8 mouse cellular contexts compared by ENCODE assay signal in genomic region chr17:46030731-46031620, GRCm38 (mm10). TPM values are rescaled to one million over a fixed set of nuclear protein-coding genes. Genes with fewer than 3 reads are reported as not detected.
A peak's percentile ranks its signal among the peaks of the same experiment; 100 is the strongest.
DNase-seq lines count a peak whose midpoint lies in the region; ATAC-seq lines count a peak whose summit lies in the region.

No protein-coding gene starts in this region.

- under 1% methylated on average over 86 of the region's 92 CpGs for WGBS in forebrain, embryonic 11.5 days
- under 1% methylated on average over 84 of the region's 92 CpGs for WGBS in heart, embryonic 16.5 days

- no peaks in the 10 kb centered on the region for H3K36me3 ChIP-seq in forebrain, embryonic 11.5 days (ENCODE audit: control insufficient read depth, insufficient read depth, low read length)
- H3K36me3 ChIP-seq in heart, embryonic 16.5 days (ENCODE audit: control insufficient read depth, insufficient read depth) = no peaks in the 10 kb centered on the region

- peaks cover 30% of the 10 kb centered on the region for H3K4me1 ChIP-seq in forebrain, embryonic 11.5 days (replicated peaks; ENCODE audit: control insufficient read depth, insufficient read depth, low read length)
- H3K4me1 ChIP-seq in heart, embryonic 16.5 days (ENCODE audit: control insufficient read depth, insufficient read depth, low read length) = peaks cover 56% of the 10 kb centered on the region

- peak; percentile 38 for DNase-seq in CD4-positive helper T cell, adult 2 months (ENCODE audit: low read depth, low spot score)
- DNase-seq in brain, embryonic 18.5 days (ENCODE audit: low read depth, low spot score) = peak; percentile 55
- peak; percentile 86 for DNase-seq in forebrain, embryonic 11.5 days (ENCODE audit: low spot score)
- DNase-seq in kidney, postnatal 4 days = peak; percentile 84 to 92
- DNase-seq in lung, adult 18-20 months = peak; percentile 83 to 87
- DNase-seq in ovary, adult 18-20 months (ENCODE audit: low spot score) = peak; percentile 71
- DNase-seq in thymus, postnatal 25 days = peak; percentile 47

- ATAC-seq in forebrain, embryonic 11.5 days (replicated peaks; ENCODE audit: low FRiP score) = peak; percentile 51
- peak; percentile 64 for ATAC-seq in heart, embryonic 16.5 days (replicated peaks; ENCODE audit: extremely low read depth, insufficient read depth, low FRiP score)

- H3K4me2 ChIP-seq in forebrain, embryonic 11.5 days (ENCODE audit: low read depth, low read length, severe bottlenecking) = peak overlapping the region; percentile 86
- peak overlapping the region; percentile 95 for H3K4me2 ChIP-seq in heart, embryonic 16.5 days (ENCODE audit: low read depth, low read length)

- peak overlapping the region; percentile 88 for H3K9ac ChIP-seq in forebrain, embryonic 11.5 days (ENCODE audit: low read length)
- H3K9ac ChIP-seq in heart, embryonic 16.5 days (ENCODE audit: low read length) = peak overlapping the region; percentile 79

- H3K4me3 ChIP-seq in forebrain, embryonic 11.5 days (ENCODE audit: low read depth, low read length) = peak overlapping the region; percentile 90
- peak overlapping the region; percentile 96 for H3K4me3 ChIP-seq in heart, embryonic 16.5 days (ENCODE audit: low read length)

- H3K27ac ChIP-seq in forebrain, embryonic 11.5 days (ENCODE audit: low read depth, low read length) = peak overlapping the region; percentile 76
- H3K27ac ChIP-seq in heart, embryonic 16.5 days (ENCODE audit: low read length) = peak overlapping the region; percentile 87

- no peaks in the 10 kb centered on the region; the same call in 1 of the 2 replicates for H3K27me3 ChIP-seq in forebrain, embryonic 11.5 days (ENCODE audit: control insufficient read depth, insufficient read depth, low read length)
- H3K27me3 ChIP-seq in heart, embryonic 16.5 days (ENCODE audit: control insufficient read depth, insufficient read depth, low read length) = no peaks in the 10 kb centered on the region

- H3K9me3 ChIP-seq in forebrain, embryonic 11.5 days (ENCODE audit: control insufficient read depth, low read length) = no peaks in the 10 kb centered on the region
- no peaks in the 10 kb centered on the region for H3K9me3 ChIP-seq in heart, embryonic 16.5 days (replicated peaks; ENCODE audit: control insufficient read depth, low read length)

RNA-seq across cellular contexts. Expression of gene Vegfa, which starts 1.2 kb away (rescaled TPM):
- 2.9 and 3.3 TPM in 2 replicates for polyA plus RNA-seq in forebrain, embryonic 11.5 days (2014; fragmentation: Nextera tagmentation; extraction: Ambion mirVana)
- 6.4 TPM in 2 replicates for polyA plus RNA-seq in heart, embryonic 16.5 days (2015; fragmentation: Nextera tagmentation; extraction: Ambion mirVana)

Comparison
In these comparisons a context has a peak if more than half of its experiments do, and no peak if none do; other contexts are left out.
1. Peak in every context shown above with its lines: DNase-seq, ATAC-seq, H3K4me3 ChIP-seq and H3K27ac ChIP-seq.
2. DNase-seq: peak in every context shown above with its lines; median percentile 88 in kidney, postnatal 4 days; 86 in forebrain, embryonic 11.5 days; 85 in lung, adult 18-20 months; 71 in ovary, adult 18-20 months; 55 in brain, embryonic 18.5 days; 47 in thymus, postnatal 25 days; 38 in CD4-positive helper T cell, adult 2 months.